Mouse (Mus musculus): Measurements from ENCODE around the gene Pym1. TPM values are rescaled to one million over a fixed set of nuclear protein-coding genes. Genes with fewer than 3 reads are reported as not detected.

The Pym1 gene
- total and polyA plus RNA-seq, 3 experiments = 52.8 to 84.9 (median 75.6) TPM

DNA sequence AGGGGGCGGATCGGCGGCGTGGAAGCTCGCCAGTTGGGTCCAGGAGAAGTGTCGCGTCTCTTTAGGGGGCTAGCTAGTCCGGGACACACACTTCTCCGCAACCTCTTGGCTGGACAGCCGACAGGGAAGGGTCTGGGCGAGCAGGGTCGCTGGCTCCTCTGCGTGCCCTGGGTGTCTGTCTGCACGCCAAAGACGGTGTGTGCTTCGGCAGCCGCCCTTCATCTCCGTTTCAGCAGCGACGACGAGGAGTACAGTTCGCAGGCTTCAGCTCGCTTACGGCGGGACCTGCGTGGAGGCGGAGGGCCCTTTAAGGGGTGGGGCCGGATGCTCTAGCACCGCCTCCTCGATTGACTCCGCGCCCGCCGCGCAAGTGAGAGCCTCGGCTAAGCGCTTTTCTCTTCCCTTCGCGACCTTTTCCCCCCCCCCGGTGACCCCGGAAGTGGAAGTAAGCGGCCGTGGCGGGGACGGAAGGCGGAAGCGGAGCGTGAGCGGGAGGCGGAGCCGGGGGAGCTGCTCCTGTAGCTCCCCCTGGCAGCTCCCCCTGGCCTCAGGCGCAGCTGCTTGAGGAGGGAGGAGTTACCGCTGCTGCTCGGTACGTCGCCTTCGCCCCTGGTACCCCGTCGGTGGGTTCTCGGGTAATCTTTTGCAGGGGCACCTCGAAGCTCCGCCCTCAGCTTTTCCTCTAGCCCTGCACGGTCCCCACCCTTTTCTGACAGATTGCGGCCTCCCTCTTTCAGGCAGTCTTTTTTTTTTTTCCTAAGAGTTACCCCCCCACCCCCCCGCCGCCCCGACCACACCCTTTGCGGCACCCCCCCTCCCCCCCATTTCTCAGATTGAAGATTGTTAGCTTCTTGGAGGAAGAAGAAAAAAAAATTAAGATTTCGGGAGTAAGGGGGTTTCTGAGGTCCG is 57.7 kb downstream of the Pym1 start:
- in situ Hi-C loops (cut with MboI; ENCODE audit: low pct_ligation_motif_present, low pct_unique_long_range_greater_than_20kb, low sequenced_read_pairs) = no loop called here
- Histone ChIP-seq H3K4me2 (ENCODE audit: insufficient read depth, low read depth, poor library complexity, severe bottlenecking) (peak overlapping the region; percentile 88), H3K27me3 (replicated peaks) (no peaks in the 10 kb centered on the region), H3K9ac (ENCODE audit: insufficient read depth, low read depth) (peak overlapping the region; percentile 64), H3K4me3 (replicated peaks in 1 of 3; ENCODE audit: low read depth in 2 of 3, low read length in 2 of 3, poor library complexity in 1 of 3) (peak overlapping the region; percentile 72 to 94 (median 86)), H3K36me3 (replicated peaks in 1 of 2; ENCODE audit: control insufficient read depth in 1 of 2, insufficient read depth in 1 of 2, low read length in 1 of 2) (peaks cover 12 to 37% of the 10 kb centered on the region in 2 experiments), H3K27ac (ENCODE audit: insufficient read depth, low read depth) (peak overlapping the region; percentile 87), H3K9me3 (replicated peaks; ENCODE audit: low read length) (no peaks in the 10 kb centered on the region), H3K79me2 (replicated peaks; ENCODE audit: control insufficient read depth, extremely low read depth, insufficient read depth, poor library complexity, severe bottlenecking) (peaks cover 36% of the 10 kb centered on the region), H3K4me1 (ENCODE audit: control insufficient read depth in 1 of 2, insufficient read depth in 2 of 2) (peaks cover 13 to 35% of the 10 kb centered on the region in 2 experiments)
- peak; percentile 98 for DNase-seq (ENCODE audit: extremely low read depth)
- TF ChIP-seq JUN (IDR thresholded peaks at IDR 0.05; ENCODE audit: insufficient read depth, low read depth, low read length) = no peak
- peak; percentile 47; the same call in 1 of the 2 replicates for TF ChIP-seq NELFE (IDR thresholded peaks at IDR 0.05; ENCODE audit: low read depth, low read length)
- TF ChIP-seq CHD2 (IDR thresholded peaks at IDR 0.05; ENCODE audit: low read length) = peak; percentile 95
- peak in 1 of 2 experiments; percentile 41; a peak in 2 of 4 replicates for TF ChIP-seq CTCF (conservative IDR thresholded peaks at IDR 0.05 in 1 of 2, IDR thresholded peaks at IDR 0.05 in 1 of 2; ENCODE audit: low read depth in 2 of 2, low read length in 2 of 2)
- no peak for TF ChIP-seq MYC (IDR thresholded peaks at IDR 0.05; ENCODE audit: low read depth, low read length)
- no peak for TF ChIP-seq JUND (conservative IDR thresholded peaks at IDR 0.05; ENCODE audit: low read depth, low read length)
- no peak for TF ChIP-seq USF2 (conservative IDR thresholded peaks at IDR 0.05; ENCODE audit: low read depth, low read length)
- TF ChIP-seq HCFC1 (IDR thresholded peaks at IDR 0.05; ENCODE audit: low read depth, low read length) = peak; percentile 97
- TF ChIP-seq SIN3A (IDR thresholded peaks at IDR 0.05; ENCODE audit: low read length) = peak; percentile 90
- no peak for TF ChIP-seq USF1 (IDR thresholded peaks at IDR 0.05; ENCODE audit: low read depth, low read length)
- peak; percentile 68 for TF ChIP-seq TCF12 (IDR thresholded peaks at IDR 0.05; ENCODE audit: low read depth, low read length)
- peak; percentile 34; the same call in 1 of the 2 replicates for TF ChIP-seq GABPA (IDR thresholded peaks at IDR 0.05; ENCODE audit: insufficient replicate concordance, low read depth, low read length)
- peak; percentile 46; the same call in 1 of the 2 replicates for TF ChIP-seq MXI1 (IDR thresholded peaks at IDR 0.05; ENCODE audit: low read depth, low read length)
- TF ChIP-seq NRF1 (IDR thresholded peaks at IDR 0.05; ENCODE audit: low read depth, low read length) = peak; percentile 69
- TF ChIP-seq EP300 (IDR thresholded peaks at IDR 0.05; ENCODE audit: low read length) = no peak
- TF ChIP-seq RCOR1 (conservative IDR thresholded peaks at IDR 0.05; ENCODE audit: low read depth, low read length) = no peak
- TF ChIP-seq ZC3H11A (IDR thresholded peaks at IDR 0.05; ENCODE audit: low read depth, low read length) = no peak
- no peak for TF ChIP-seq CHD1 (IDR thresholded peaks at IDR 0.05; ENCODE audit: low read depth, low read length)
- TF ChIP-seq MAX (IDR thresholded peaks at IDR 0.05; ENCODE audit: low read length) = no peak; the same call in 1 of the 2 replicates
- no peak for TF ChIP-seq POLR2AphosphoS2 (IDR thresholded peaks at IDR 0.05; ENCODE audit: low read depth, low read length)
- no peak for TF ChIP-seq E2F4 (IDR thresholded peaks at IDR 0.05; ENCODE audit: insufficient replicate concordance, low read depth, low read length)
- no peak for TF ChIP-seq ETS1 (conservative IDR thresholded peaks at IDR 0.05; ENCODE audit: low read depth, low read length)
- no peak for TF ChIP-seq MAFK (IDR thresholded peaks at IDR 0.05; ENCODE audit: insufficient replicate concordance, low read length)
- TF ChIP-seq BHLHE40 (IDR thresholded peaks at IDR 0.05; ENCODE audit: low read depth, low read length) = peak; percentile 63; the same call in 1 of the 2 replicates
- no peak for TF ChIP-seq SMC3 (IDR thresholded peaks at IDR 0.05; ENCODE audit: low read depth, low read length)
- TF ChIP-seq RAD21 (IDR thresholded peaks at IDR 0.05; ENCODE audit: low read depth, low read length) = no peak
- TF ChIP-seq TBP (conservative IDR thresholded peaks at IDR 0.05; ENCODE audit: low read depth, low read length) = no peak
- 0 out of 2 replicates have a peak, but pooled peaks have one; percentile 51 for TF ChIP-seq UBTF (IDR thresholded peaks at IDR 0.05; ENCODE audit: low read depth, low read length)
- TF ChIP-seq ZMIZ1 (IDR thresholded peaks at IDR 0.05; ENCODE audit: low read depth, low read length) = peak; percentile 68
- TF ChIP-seq MEF2A (IDR thresholded peaks at IDR 0.05; ENCODE audit: borderline replicate concordance, low read depth, low read length) = peak; percentile 84
- peak; percentile 68; the same call in 1 of the 2 replicates for TF ChIP-seq IRF4 (IDR thresholded peaks at IDR 0.05; ENCODE audit: low read depth, low read length)
- TF ChIP-seq ZNF384 (IDR thresholded peaks at IDR 0.05; ENCODE audit: low read depth, low read length) = peak; percentile 74
- TF ChIP-seq MAZ (IDR thresholded peaks at IDR 0.05; ENCODE audit: low read depth, low read length) = peak; percentile 100
- TF ChIP-seq ELF1 (IDR thresholded peaks at IDR 0.05; ENCODE audit: low read depth, low read length) = peak; percentile 100
- no peak for TF ChIP-seq PAX5 (IDR thresholded peaks at IDR 0.05; ENCODE audit: low read length)
- TF ChIP-seq ZKSCAN1 (IDR thresholded peaks at IDR 0.05; ENCODE audit: borderline replicate concordance, low read depth, low read length) = no peak
- TF ChIP-seq POLR2A (IDR thresholded peaks at IDR 0.05; ENCODE audit: low read depth, low read length) = peak; percentile 72
- peak; percentile 95; the same call in 1 of the 2 replicates for TF ChIP-seq KAT2A (IDR thresholded peaks at IDR 0.05; ENCODE audit: insufficient replicate concordance, low read length)
- dilution Hi-C loops (cut with MboI; ENCODE audit: extremely low pct_ligation_motif_present, extremely low pct_unique_long_range_greater_than_20kb, low sequenced_read_pairs) = no loop called here
